Mouse (Mus musculus) induced T-regulatory cell, adult 2 months (primary cell): ENCODE data around the gene Grm2.
"Not testable (repeated sequence)": the region's sequence is repeated elsewhere in the genome, so short reads cannot be mapped to it uniquely, and the experiment has no call there.

Experiments used
- DNase-seq: peaks from one replicate; pipeline ENCODE4 v3.0.0-alpha.2; 2012; ENCODE audit warnings: low read depth

Gene Grm2

GRCm38 (mm10) chr9:106647226-106647625 is 8.7 kb downstream of the Grm2 start:
- DNase-seq: no peak

GRCm38 (mm10) chr9:106645684-106646271 is 10.1 kb downstream of the Grm2 start:
- no peak for DNase-seq

- DNase-seq: peak; percentile 11
These were observed 12.1 kb downstream of the Grm2 start for GRCm38 (mm10) chr9:106643787-106644186.

GRCm38 (mm10) chr9:106643128-106643527 is 12.8 kb downstream of the Grm2 start:
- peak; percentile 75 for DNase-seq

- DNase-seq: no peak
These were observed 14.5 kb downstream of the Grm2 start for GRCm38 (mm10) chr9:106641346-106641745.

- DNase-seq: no peak
These were observed 17.7 kb downstream of the Grm2 start for GRCm38 (mm10) chr9:106638154-106638553.

- DNase-seq: no peak
These were observed 23.7 kb downstream of the Grm2 start for GRCm38 (mm10) chr9:106632185-106632584.

- not testable (repeated sequence) for DNase-seq
These were observed 28.1 kb downstream of the Grm2 start for GRCm38 (mm10) chr9:106627796-106628195.

- DNase-seq: no peak
These were observed 29.6 kb downstream of the Grm2 start, which contains the start of gene Iqcf6 for GRCm38 (mm10) chr9:106626282-106626681. TSS of gene Iqcf6 (plus strand) at chr9:106626582.

GRCm38 (mm10) chr9:106617496-106617895 is 38.4 kb downstream of the Grm2 start:
- DNase-seq: no peak

GRCm38 (mm10) chr9:106616306-106616705 is 39.6 kb downstream of the Grm2 start:
- DNase-seq: no peak

- DNase-seq: no peak
These were observed 41.3 kb downstream of the Grm2 start for GRCm38 (mm10) chr9:106614616-106615015.

- no peak for DNase-seq
These were observed 41.9 kb downstream of the Grm2 start for GRCm38 (mm10) chr9:106613951-106614350.

- no peak for DNase-seq
These were observed 45.2 kb downstream of the Grm2 start for GRCm38 (mm10) chr9:106610727-106611126.

GRCm38 (mm10) chr9:106600546-106600945 is 55.3 kb downstream of the Grm2 start:
- peak; percentile 67 for DNase-seq

- no peak for DNase-seq
These were observed 57.4 kb downstream of the Grm2 start for GRCm38 (mm10) chr9:106598466-106598865.

GRCm38 (mm10) chr9:106595836-106596235 is 60.0 kb downstream of the Grm2 start:
- no peak for DNase-seq

GRCm38 (mm10) chr9:106595402-106595801 is 60.5 kb downstream of the Grm2 start:
- DNase-seq: not testable (repeated sequence)
